Mouse (Mus musculus) megakaryocyte, embryonic 14.5 days (primary cell): ENCODE measurements at regions not wholly inside any gene's neighbourhood (a gene's known extent, or its start where the extent isn't known, plus 50 kb on each side); places are given as distances from the start of the nearest gene placed in this dataset.

Experiments used
- H3K27me3 ChIP-seq: replicated peaks from 2 replicates; pipeline ENCODE3; 2012; ENCODE audit warnings: inconsistent platforms
- H3K36me3 ChIP-seq: replicated peaks from 2 replicates; pipeline ENCODE3; 2012; ENCODE audit warnings: low read length, inconsistent platforms, mixed read lengths
- H3K4me1 ChIP-seq: 2 replicates; pipeline ENCODE4 v1.6.1; 2012; ENCODE audit warnings: inconsistent platforms
- H3K4me3 ChIP-seq: replicated peaks from 2 replicates; pipeline ENCODE3; 2012; ENCODE audit warnings: moderate library complexity, mild to moderate bottlenecking, inconsistent platforms
- H3K9me3 ChIP-seq: 2 replicates; pipeline ENCODE4 v1.6.1; 2012; ENCODE audit warnings: inconsistent platforms
- FLI1 ChIP-seq: IDR thresholded peaks from 2 replicates; pipeline ENCODE4 v1.6.1; 2012; ENCODE audit warnings: low read length, inconsistent platforms, mixed read lengths
- GATA1 ChIP-seq: IDR thresholded peaks from 3 replicates; pipeline ENCODE4 v1.6.1; 2012; ENCODE audit warnings: mixed read lengths, low read length, inconsistent platforms, borderline replicate concordance

DNA sequence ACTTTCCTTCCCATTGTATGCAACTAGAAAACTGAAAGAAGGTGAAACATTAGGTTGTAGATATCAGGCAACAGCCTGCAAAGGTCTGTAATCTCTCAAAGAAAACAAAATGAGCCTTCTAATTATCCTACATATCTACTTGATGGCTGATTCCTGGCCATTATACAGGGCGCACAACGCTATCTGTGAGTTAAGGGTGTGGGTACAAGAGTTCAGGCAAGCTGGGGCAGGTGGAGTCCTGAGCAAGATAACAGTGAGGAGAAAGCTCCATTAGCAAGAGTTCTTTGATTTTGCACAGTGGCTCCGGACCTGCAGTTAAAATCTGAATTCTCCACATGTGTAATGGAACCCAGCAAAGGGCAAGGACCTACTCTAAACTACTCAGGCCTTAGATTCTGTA lies 261.7 kb downstream of the Arl4a start:
- no peaks in the 10 kb centered on the region for H3K27me3 ChIP-seq
- H3K4me1 ChIP-seq, result no peaks in the 10 kb centered on the region
- H3K9me3 ChIP-seq, result no peaks in the 10 kb centered on the region
- no peaks in the 10 kb centered on the region for H3K36me3 ChIP-seq
- TF ChIP-seq FLI1, result no peak
- TF ChIP-seq GATA1, result no peak
- H3K4me3 ChIP-seq, result no peak overlapping the region

DNA sequence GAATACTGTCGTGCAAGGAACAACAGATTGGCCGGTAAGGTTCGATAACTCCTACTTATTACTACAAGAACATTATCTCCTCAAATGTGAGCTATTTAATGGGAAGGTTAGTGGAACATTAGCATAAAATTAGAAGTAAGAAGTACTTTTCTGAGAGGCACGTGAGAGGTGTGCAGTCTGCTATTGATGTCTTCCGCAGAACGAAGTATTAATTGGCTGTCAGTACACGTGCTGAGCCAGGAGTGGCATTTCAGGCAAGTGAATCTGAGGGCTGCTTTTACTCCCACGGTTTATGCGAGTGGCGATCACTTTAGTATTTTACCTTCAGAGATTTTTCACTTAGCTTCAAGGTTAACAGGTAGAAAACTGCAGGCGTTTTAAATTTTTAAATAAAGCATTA lies 270.8 kb downstream of the Arl4a start:
- Histone ChIP-seq H3K9me3 (no peaks in the 10 kb centered on the region), H3K36me3 (no peaks in the 10 kb centered on the region), H3K4me1 (no peaks in the 10 kb centered on the region), H3K27me3 (no peaks in the 10 kb centered on the region), H3K4me3 (no peak overlapping the region)
- TF ChIP-seq GATA1 (no peak), FLI1 (no peak)

DNA sequence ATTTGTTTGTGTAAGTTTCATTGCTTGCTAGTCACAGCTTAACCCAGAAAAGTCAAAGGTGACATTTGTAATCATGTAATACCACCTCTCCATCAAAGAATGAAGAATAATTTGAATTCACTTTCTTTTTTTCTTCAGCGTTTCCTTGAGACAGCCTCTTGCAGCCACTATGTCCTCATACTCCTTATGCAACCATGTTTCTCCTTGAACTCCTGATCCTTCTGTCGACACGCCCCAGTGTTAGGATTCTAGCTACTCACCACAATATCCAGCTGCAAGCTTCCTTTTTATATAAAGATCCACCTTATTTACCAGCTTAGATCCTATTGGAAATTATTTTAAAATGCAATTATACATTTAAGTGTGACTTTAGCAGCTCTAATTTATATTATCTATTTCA lies 274.3 kb downstream of the Arl4a start:
- no peaks in the 10 kb centered on the region for H3K4me1 ChIP-seq
- H3K9me3 ChIP-seq, result no peaks in the 10 kb centered on the region
- H3K4me3 ChIP-seq, result no peak overlapping the region
- no peaks in the 10 kb centered on the region for H3K36me3 ChIP-seq
- no peak for TF ChIP-seq GATA1
- no peaks in the 10 kb centered on the region for H3K27me3 ChIP-seq

DNA sequence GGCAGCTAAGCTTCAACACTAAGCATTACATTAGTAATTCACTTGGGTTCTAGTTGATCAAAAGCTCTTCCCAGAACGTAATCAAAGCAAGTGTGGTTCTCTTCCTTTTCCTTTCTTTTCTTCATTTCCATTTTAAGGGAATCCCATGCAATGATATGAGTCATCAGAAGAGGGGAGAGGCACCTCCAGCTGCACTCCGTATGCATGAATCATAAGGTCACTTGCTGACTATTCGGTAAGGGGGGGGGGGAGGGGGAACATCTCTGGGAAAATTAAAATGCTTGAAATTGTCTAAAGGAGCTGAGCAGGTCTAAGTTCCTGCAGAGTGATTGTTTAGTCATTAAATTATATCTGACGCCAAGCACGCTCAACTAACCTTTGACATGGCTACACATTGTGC lies 275.9 kb downstream of the Arl4a start:
- H3K36me3 ChIP-seq, result no peaks in the 10 kb centered on the region
- TF ChIP-seq FLI1 (no peak), GATA1 (no peak)
- no peak overlapping the region for H3K4me3 ChIP-seq
- no peaks in the 10 kb centered on the region for H3K27me3 ChIP-seq
- H3K4me1 ChIP-seq, result no peaks in the 10 kb centered on the region
- H3K9me3 ChIP-seq, result no peaks in the 10 kb centered on the region

DNA sequence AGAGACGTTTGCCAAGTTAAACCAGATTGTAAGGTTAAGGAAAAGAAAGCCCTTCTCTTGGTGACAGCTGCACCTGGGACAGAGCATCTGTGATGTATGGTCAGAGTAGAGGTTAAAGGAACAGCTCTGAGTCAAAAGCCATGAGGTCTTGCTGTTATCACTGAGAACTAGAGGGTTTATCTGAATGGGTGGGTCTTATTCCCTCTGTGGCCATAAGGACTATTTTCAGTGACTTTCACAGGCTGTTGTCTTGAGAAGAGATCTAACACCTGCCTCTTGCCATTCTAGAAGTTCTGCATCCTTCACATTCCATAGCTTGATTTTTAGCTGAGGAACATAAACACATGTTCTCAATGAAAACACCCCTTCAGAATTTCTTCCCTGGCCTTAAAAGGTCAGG lies 276.5 kb downstream of the Arl4a start:
- Histone ChIP-seq H3K4me1 (no peaks in the 10 kb centered on the region), H3K4me3 (no peak overlapping the region), H3K36me3 (no peaks in the 10 kb centered on the region), H3K27me3 (no peaks in the 10 kb centered on the region), H3K9me3 (no peaks in the 10 kb centered on the region)
- TF ChIP-seq GATA1, result no peak
- no peak for TF ChIP-seq FLI1

DNA sequence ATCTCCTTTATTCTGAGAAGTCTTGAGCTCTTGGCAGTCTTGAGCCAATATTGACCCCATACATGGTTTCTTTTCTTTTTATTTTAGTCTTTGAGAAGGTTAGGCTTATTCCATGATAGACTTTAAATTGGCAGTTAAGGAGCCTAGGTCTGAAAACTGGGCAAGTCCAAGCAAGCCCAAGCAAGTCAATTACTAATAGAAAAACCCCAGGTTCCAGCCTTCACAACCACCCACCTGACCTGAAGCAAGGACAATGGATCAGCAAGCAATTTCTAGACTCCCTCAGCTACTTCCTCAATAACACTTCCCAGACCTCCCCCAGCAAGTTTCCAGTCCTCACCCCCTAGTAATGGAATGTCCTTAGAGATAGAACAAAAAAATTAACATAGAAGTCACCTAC lies 279.9 kb downstream of the Arl4a start:
- Histone ChIP-seq H3K4me1 (no peaks in the 10 kb centered on the region), H3K27me3 (no peaks in the 10 kb centered on the region), H3K4me3 (no peak overlapping the region), H3K36me3 (no peaks in the 10 kb centered on the region), H3K9me3 (no peaks in the 10 kb centered on the region)
- TF ChIP-seq GATA1, result no peak

DNA sequence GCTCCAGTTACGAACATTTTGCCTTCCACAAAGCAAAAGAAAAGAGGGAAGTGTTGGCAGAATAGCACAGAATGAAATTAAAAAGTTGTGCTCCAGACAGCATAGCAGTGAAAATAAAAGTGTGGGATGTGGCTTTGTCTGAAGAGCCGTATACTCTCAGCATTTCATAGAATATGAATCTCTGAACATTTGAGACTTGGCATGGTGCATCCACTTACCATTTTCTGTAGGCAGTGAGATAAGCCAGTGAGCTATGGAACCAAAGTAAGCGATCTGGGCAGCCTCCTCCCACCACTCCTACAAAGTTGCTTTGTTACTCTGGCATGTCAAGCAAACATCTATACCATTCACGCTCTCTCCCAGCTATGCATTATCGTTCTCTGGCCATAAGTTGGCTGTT lies 286.0 kb downstream of the Arl4a start:
- Histone ChIP-seq H3K27me3 (no peaks in the 10 kb centered on the region), H3K4me3 (no peak overlapping the region), H3K4me1 (no peaks in the 10 kb centered on the region), H3K36me3 (no peaks in the 10 kb centered on the region), H3K9me3 (peaks cover 4% of the 10 kb centered on the region; the same call in 1 of the 2 replicates)
- TF ChIP-seq FLI1, result no peak
- TF ChIP-seq GATA1, result no peak

DNA sequence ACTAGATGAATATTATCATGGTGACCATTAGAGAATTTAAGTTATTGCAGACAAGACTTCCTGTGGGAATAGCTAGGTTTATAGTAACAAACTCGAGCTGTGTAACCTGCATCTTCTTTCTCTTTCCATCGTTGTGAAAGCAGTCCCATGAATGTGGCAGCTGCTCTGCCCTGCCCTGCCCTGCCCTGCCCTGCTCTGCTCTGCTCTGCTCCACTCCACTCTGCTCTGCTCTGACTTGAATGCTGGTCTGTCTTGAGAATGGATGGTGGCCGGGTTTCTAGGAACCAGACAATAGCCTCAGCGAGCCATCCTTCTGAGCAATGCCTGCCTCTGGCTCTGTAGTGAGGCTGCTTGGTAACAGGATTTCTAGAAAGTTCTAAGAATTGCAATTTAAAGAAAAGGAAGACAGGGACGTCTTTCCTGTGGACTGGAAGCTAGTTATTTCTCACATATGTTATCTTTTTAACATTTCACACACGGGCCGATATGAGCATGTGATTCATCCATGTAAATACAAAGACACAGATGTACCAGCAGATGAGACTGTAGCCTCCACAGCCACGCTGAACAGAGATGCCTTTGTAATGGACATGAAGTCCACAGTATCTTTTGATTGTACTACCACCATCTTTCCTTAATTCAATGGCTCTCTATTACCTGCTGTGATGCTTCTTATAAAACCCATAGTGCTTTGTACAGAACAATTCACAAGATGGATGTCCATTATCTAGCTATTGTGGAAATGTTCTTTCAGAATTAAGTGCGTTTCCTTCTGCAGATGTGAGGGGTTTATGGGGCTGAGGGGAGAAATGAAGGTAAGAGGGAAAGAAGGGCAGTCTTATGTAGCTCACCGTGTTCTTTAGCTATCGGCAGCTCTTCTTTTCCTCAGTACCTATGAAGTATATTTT lies 295.4 kb downstream of the Arl4a start:
- no peak for TF ChIP-seq GATA1
- no peak for TF ChIP-seq FLI1
- no peaks in the 10 kb centered on the region for H3K27me3 ChIP-seq
- no peak overlapping the region for H3K4me3 ChIP-seq
- H3K9me3 ChIP-seq, result no peaks in the 10 kb centered on the region
- H3K4me1 ChIP-seq, result no peaks in the 10 kb centered on the region
- H3K36me3 ChIP-seq, result no peaks in the 10 kb centered on the region

DNA sequence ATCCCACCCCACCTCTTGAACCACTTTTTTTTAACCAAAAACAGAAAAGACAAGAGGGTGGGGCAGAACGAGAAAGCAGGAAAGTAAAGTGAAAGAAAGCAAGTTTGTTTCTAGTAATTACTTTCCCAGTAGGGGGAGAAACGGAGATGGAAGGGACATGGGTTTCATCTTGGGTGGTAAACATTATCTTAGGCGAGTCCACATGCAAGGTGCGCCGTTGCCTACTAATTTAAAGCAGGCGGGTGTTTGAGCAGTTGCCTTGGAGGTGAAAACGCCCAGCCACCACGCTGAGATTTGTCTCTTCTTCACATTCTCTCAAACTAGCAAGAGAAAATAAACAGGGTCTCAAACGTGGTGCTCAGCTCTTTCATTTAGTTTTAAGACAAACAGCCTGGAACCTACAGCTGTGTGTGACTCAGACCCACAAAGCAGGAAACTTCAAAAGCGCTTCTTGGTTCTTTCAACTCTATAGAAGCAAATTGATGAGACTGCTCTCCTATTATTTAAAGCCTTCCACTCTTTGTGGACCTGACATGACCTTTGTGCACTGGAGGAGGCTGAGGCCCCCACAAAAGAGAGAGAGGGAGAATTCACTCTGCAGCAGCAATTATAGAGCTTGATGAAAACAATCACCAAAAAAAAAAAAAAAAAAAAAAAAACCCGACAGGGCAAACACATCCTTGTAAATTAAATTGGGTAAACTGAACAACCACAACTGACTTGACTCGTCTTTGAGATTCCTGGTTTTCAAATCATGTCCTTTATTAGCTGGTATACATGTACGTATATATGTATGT lies 296.6 kb downstream of the Arl4a start:
- Histone ChIP-seq H3K9me3 (no peaks in the 10 kb centered on the region), H3K27me3 (no peaks in the 10 kb centered on the region), H3K4me1 (no peaks in the 10 kb centered on the region), H3K36me3 (no peaks in the 10 kb centered on the region), H3K4me3 (no peak overlapping the region)
- TF ChIP-seq FLI1 (no peak), GATA1 (no peak)

DNA sequence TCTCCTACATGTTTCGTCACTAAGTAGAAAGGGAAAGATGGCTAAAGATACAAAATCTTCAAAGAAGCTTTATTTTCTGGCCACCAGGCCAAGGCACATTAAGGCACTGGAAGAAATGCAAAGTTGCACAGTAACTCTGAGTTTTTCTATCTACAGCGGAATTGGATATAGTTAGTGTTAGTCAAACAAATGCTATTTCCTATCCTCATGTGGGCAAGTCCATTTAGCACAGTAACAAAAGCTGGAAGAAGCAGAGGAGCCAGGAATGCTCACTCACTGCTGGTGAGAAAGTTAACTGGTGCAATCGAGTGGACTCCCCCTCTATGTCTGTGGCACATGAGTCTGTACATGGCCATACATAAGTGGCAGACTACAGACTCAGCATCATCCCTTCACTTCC lies 300.9 kb downstream of the Arl4a start:
- Histone ChIP-seq H3K4me3 (no peak overlapping the region), H3K9me3 (no peaks in the 10 kb centered on the region), H3K27me3 (no peaks in the 10 kb centered on the region), H3K36me3 (no peaks in the 10 kb centered on the region), H3K4me1 (no peaks in the 10 kb centered on the region)
- TF ChIP-seq FLI1, result no peak
- no peak for TF ChIP-seq GATA1
